Mouse (Mus musculus) lung, adult 2 months (tissue): ENCODE results near the gene Olfr1238.

Experiments used
- CTCF ChIP-seq: fragments of 200-500 bp; IDR thresholded peaks from 2 replicates; pipeline ENCODE4 v1.5.1; 2011; ENCODE audit warnings: mild to moderate bottlenecking, low read length, control low read depth; ENCODE audit not compliant: insufficient read depth
- POLR2A ChIP-seq: fragments of 200-500 bp; IDR thresholded peaks from 2 replicates; pipeline ENCODE4 v1.6.1; 2011; ENCODE audit warnings: low read depth, mild to moderate bottlenecking, control low read depth, low read length, borderline replicate concordance; ENCODE audit errors: extremely low read depth

GRCm38 (mm10) chr2:89400882-89401281 lies 8.6 kb downstream of the Olfr1238 start:
- no peak for TF ChIP-seq CTCF
- no peak for TF ChIP-seq POLR2A
